Mouse (Mus musculus) right cerebral cortex, postnatal 36 days (tissue): ENCODE results near the gene Esrrg.
A peak's percentile ranks its signal among the peaks of the same experiment; 100 is the strongest.

ENCODE experiments used
- DNase-seq, 2 experiments: peaks; one replicate each; pipeline ENCODE4 v3.0.0; 2022; ENCODE audit warnings: low spot score in 2 of 2, mixed read lengths in 1 of 2

Gene Esrrg

GRCm38 (mm10) chr1:187706046-187706445 lies 97.5 kb downstream of the Esrrg start:
- no peak for DNase-seq

- no peak for DNase-seq
Observed at GRCm38 (mm10) chr1:187707176-187707575, 98.6 kb downstream of the Esrrg start.

GRCm38 (mm10) chr1:187710434-187710948 lies 101.9 kb downstream of the Esrrg start:
- DNase-seq: no peak

- peak; percentile 3 to 21 for DNase-seq
Observed at GRCm38 (mm10) chr1:187721035-187721434, 112.4 kb downstream of the Esrrg start.

GRCm38 (mm10) chr1:187722016-187722415 lies 113.4 kb downstream of the Esrrg start:
- no peak for DNase-seq

GRCm38 (mm10) chr1:187724651-187725050 lies 116.1 kb downstream of the Esrrg start:
- no peak for DNase-seq

GRCm38 (mm10) chr1:187725351-187725750 lies 116.8 kb downstream of the Esrrg start:
- DNase-seq: no peak

GRCm38 (mm10) chr1:187731171-187731570 lies 122.6 kb downstream of the Esrrg start:
- no peak for DNase-seq

GRCm38 (mm10) chr1:187736507-187736906 lies 127.9 kb downstream of the Esrrg start:
- DNase-seq: no peak

GRCm38 (mm10) chr1:187737296-187737695 lies 128.7 kb downstream of the Esrrg start:
- no peak for DNase-seq

GRCm38 (mm10) chr1:187740531-187740930 lies 131.9 kb downstream of the Esrrg start:
- no peak for DNase-seq

GRCm38 (mm10) chr1:187741306-187741705 lies 132.7 kb downstream of the Esrrg start:
- no peak for DNase-seq

GRCm38 (mm10) chr1:187742071-187742470 lies 133.5 kb downstream of the Esrrg start:
- no peak for DNase-seq

GRCm38 (mm10) chr1:187749294-187749693 lies 140.7 kb downstream of the Esrrg start:
- no peak for DNase-seq

GRCm38 (mm10) chr1:187749931-187750330 lies 141.3 kb downstream of the Esrrg start:
- DNase-seq: no peak

- no peak for DNase-seq
Observed at GRCm38 (mm10) chr1:187755528-187755927, 146.9 kb downstream of the Esrrg start.

- no peak for DNase-seq
Observed at GRCm38 (mm10) chr1:187757981-187758380, 149.4 kb downstream of the Esrrg start.

- no peak for DNase-seq
Observed at GRCm38 (mm10) chr1:187758546-187758945, 150.0 kb downstream of the Esrrg start.

GRCm38 (mm10) chr1:187759536-187759935 lies 150.9 kb downstream of the Esrrg start:
- no peak for DNase-seq

GRCm38 (mm10) chr1:187762641-187763450 lies 154.3 kb downstream of the Esrrg start:
- DNase-seq: no peak

- DNase-seq: no peak
Observed at GRCm38 (mm10) chr1:187763451-187763755, 154.8 kb downstream of the Esrrg start.

GRCm38 (mm10) chr1:187763821-187764220 lies 155.2 kb downstream of the Esrrg start:
- DNase-seq: no peak

- no peak for DNase-seq
Observed at GRCm38 (mm10) chr1:187765577-187765976, 157.0 kb downstream of the Esrrg start.

- DNase-seq: no peak
Observed at GRCm38 (mm10) chr1:187767355-187767754, 158.8 kb downstream of the Esrrg start.
